Mouse (Mus musculus): ENCODE results near the gene Glod4. TPM values are rescaled to one million over a fixed set of nuclear protein-coding genes. Genes with fewer than 3 reads are reported as not detected.

Glod4 gene
- polyA plus RNA-seq, 1 experiment from 2014 or later, result 72.5 TPM

DNA sequence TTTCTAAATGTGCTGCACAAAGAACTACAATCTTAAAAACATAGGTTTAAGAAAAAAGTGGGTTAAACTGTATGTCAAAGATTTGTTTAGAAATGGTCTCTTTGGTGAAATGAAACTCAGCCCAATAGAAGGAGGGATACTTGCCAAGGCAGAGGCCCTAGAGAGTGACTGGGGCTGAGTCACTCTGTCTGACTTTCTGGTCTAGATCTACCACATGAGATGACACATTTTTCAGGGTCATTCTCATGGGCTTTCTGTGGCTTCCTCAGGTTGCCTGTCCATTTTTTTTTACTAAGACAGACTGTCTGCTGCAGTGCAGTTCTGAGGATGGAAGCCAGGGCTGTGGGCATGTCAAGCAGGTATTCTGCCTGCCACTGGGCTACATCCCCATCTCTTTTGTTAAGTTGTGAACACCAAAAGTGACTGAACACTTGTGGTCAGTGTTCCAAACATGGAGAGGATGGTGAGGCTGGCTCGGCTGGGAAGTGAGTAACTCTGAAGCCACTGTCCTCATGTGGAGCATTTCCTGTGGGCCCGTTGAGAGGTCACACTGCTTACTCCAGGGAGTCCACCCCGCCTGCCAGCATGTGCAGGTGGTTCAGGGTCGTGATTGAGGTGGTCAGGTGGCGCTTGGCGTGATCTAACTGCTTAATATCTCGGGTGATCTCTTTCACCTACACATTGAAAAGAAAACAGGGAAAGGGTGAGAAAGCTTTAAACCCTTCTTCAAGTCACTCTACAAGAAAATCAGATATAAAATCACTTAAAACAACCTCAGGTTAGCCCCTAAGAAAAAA is 107.7 kb downstream of the Glod4 start:
- Histone ChIP-seq H3K9me3 (replicated peaks) (no peaks in the 10 kb centered on the region), H3K4me2 (no peak overlapping the region), H3K36me3 (peaks cover 28% of the 10 kb centered on the region), H3K4me1 (replicated peaks) (no peaks in the 10 kb centered on the region), H3K4me3 (replicated peaks) (no peak overlapping the region), H3K9ac (no peak overlapping the region), H3K27ac (no peak overlapping the region), H3K27me3 (no peaks in the 10 kb centered on the region)
- DNase-seq (no peak), ATAC-seq (ENCODE audit: low read depth) (no peak)
- 64% methylated on average over 7 of the region's 7 CpGs for WGBS (ENCODE audit: insufficient replicate concordance)

- Histone ChIP-seq H3K9me3 (replicated peaks) (no peaks in the 10 kb centered on the region), H3K4me2 (no peak overlapping the region), H3K27ac (no peak overlapping the region), H3K9ac (no peak overlapping the region), H3K4me3 (replicated peaks) (no peak overlapping the region), H3K27me3 (no peaks in the 10 kb centered on the region), H3K36me3 (peaks cover 23% of the 10 kb centered on the region), H3K4me1 (replicated peaks) (no peaks in the 10 kb centered on the region)
- ATAC-seq (ENCODE audit: low read depth) (no peak), DNase-seq (no peak)
- WGBS (ENCODE audit: insufficient replicate concordance), result 57% methylated on average over 5 of the region's 5 CpGs
These were observed 112.7 kb downstream of the Glod4 start for GRCm38 (mm10) chr11:76130859-76131258.

- H3K4me3 ChIP-seq (replicated peaks), result no peak overlapping the region
- WGBS (ENCODE audit: insufficient replicate concordance), result 83% methylated on average over 8 of the region's 8 CpGs
- H3K4me2 ChIP-seq, result no peak overlapping the region
- no peaks in the 10 kb centered on the region for H3K4me1 ChIP-seq (replicated peaks)
- ATAC-seq (ENCODE audit: low read depth) (no peak), DNase-seq (no peak)
- H3K9ac ChIP-seq, result no peak overlapping the region
- H3K36me3 ChIP-seq, result 0 out of 2 replicates have a peak, but pooled peaks cover 6% of the 10 kb centered on the region
- H3K27ac ChIP-seq, result no peak overlapping the region
- H3K9me3 ChIP-seq (replicated peaks), result no peaks in the 10 kb centered on the region
- H3K27me3 ChIP-seq, result no peaks in the 10 kb centered on the region
These were observed 118.1 kb downstream of the Glod4 start for GRCm38 (mm10) chr11:76125386-76125785.

GRCm38 (mm10) chr11:76123517-76123916 is 120.0 kb downstream of the Glod4 start:
- no peaks in the 10 kb centered on the region for H3K9me3 ChIP-seq (replicated peaks)
- H3K4me3 ChIP-seq (replicated peaks), result no peak overlapping the region
- no peak overlapping the region for H3K4me2 ChIP-seq
- H3K9ac ChIP-seq, result no peak overlapping the region
- H3K27me3 ChIP-seq, result no peaks in the 10 kb centered on the region
- no peak for DNase-seq
- 0 out of 2 replicates have a peak, but pooled peaks cover 7% of the 10 kb centered on the region for H3K36me3 ChIP-seq
- 81% methylated on average over 1 of the region's 1 CpGs for WGBS (ENCODE audit: insufficient replicate concordance)
- H3K4me1 ChIP-seq (replicated peaks), result no peaks in the 10 kb centered on the region
- H3K27ac ChIP-seq, result no peak overlapping the region
- ATAC-seq (ENCODE audit: low read depth), result no peak

- Histone ChIP-seq H3K4me2 (no peak overlapping the region), H3K36me3 (0 out of 2 replicates have a peak, but pooled peaks cover 7% of the 10 kb centered on the region), H3K27ac (no peak overlapping the region), H3K4me3 (replicated peaks) (no peak overlapping the region), H3K4me1 (replicated peaks) (no peaks in the 10 kb centered on the region), H3K9me3 (replicated peaks) (no peaks in the 10 kb centered on the region), H3K9ac (no peak overlapping the region), H3K27me3 (no peaks in the 10 kb centered on the region)
- ATAC-seq (ENCODE audit: low read depth), result no peak
- DNase-seq, result no peak
- 67% methylated on average over 2 of the region's 2 CpGs for WGBS (ENCODE audit: insufficient replicate concordance)
These were observed 121.0 kb downstream of the Glod4 start for GRCm38 (mm10) chr11:76122571-76122970.

- H3K9ac ChIP-seq, result no peak overlapping the region
- no peaks in the 10 kb centered on the region for H3K27me3 ChIP-seq
- ATAC-seq (ENCODE audit: low read depth) (no peak), DNase-seq (no peak)
- no peak overlapping the region for H3K27ac ChIP-seq
- H3K36me3 ChIP-seq, result peaks cover 16% of the 10 kb centered on the region
- no peaks in the 10 kb centered on the region for H3K9me3 ChIP-seq (replicated peaks)
- H3K4me1 ChIP-seq (replicated peaks), result no peaks in the 10 kb centered on the region
- no peak overlapping the region for H3K4me2 ChIP-seq
- no peak overlapping the region for H3K4me3 ChIP-seq (replicated peaks)
- WGBS (ENCODE audit: insufficient replicate concordance), result 71% methylated on average over 4 of the region's 4 CpGs
These were observed 122.4 kb downstream of the Glod4 start for GRCm38 (mm10) chr11:76121086-76121485.

DNA sequence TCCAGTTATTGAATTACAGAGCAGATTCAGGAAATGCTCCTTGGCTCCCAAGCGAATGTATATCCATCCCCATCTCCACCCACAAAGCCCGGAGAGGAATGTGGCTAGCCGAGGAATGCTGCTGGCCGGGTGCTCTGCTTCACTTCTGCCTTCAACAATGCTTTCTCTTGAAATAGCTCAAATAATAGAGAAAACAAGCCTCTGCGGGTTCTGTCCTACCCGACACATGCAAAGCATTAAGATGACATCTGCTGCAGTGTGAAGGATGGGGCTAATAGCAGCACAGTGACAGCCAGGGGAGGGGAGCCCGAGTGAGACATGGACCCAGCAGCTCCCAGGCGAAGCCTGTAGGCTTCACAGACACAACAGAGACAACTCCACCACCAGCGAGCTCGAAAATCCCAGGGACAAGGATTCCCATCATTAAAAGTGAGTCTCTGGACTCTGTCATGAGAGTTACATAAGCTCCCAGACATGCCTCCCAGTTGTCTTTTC is 123.1 kb downstream of the Glod4 start:
- H3K4me1 ChIP-seq (replicated peaks), result no peaks in the 10 kb centered on the region
- no peak for ATAC-seq (ENCODE audit: low read depth)
- H3K36me3 ChIP-seq, result peaks cover 16% of the 10 kb centered on the region
- no peaks in the 10 kb centered on the region for H3K9me3 ChIP-seq (replicated peaks)
- H3K4me2 ChIP-seq, result no peak overlapping the region
- no peaks in the 10 kb centered on the region for H3K27me3 ChIP-seq
- no peak overlapping the region for H3K4me3 ChIP-seq (replicated peaks)
- DNase-seq, result no peak
- no peak overlapping the region for H3K27ac ChIP-seq
- WGBS (ENCODE audit: insufficient replicate concordance), result 77% methylated on average over 10 of the region's 10 CpGs
- H3K9ac ChIP-seq, result no peak overlapping the region

DNA sequence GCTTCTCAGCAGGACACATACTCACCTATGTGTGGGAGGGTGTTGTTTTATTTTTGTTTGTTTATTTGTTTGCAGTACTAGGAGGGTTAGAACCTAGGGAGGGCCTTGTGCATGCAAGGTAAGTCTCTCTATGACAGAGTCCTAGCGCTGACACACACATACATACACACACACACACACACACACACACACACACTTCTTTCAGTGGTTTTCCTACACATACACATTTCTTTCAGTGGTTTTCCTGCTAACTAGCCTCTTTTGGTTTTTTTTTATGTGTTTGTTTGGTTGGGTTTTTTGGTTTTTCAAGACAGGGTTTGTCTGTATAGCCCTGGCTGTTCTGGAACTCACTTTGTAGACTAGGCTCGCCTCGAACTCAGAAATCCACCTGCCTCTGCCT is 133.1 kb downstream of the Glod4 start:
- no peak overlapping the region for H3K9ac ChIP-seq
- H3K4me3 ChIP-seq (replicated peaks), result no peak overlapping the region
- DNase-seq (no peak), ATAC-seq (ENCODE audit: low read depth) (no peak)
- 95% methylated on average over 3 of the region's 3 CpGs for WGBS (ENCODE audit: insufficient replicate concordance)
- no peak overlapping the region for H3K27ac ChIP-seq
- H3K4me1 ChIP-seq (replicated peaks), result no peaks in the 10 kb centered on the region
- no peak overlapping the region for H3K4me2 ChIP-seq
- H3K36me3 ChIP-seq, result peaks cover 20% of the 10 kb centered on the region
- no peaks in the 10 kb centered on the region for H3K9me3 ChIP-seq (replicated peaks)
- H3K27me3 ChIP-seq, result no peaks in the 10 kb centered on the region

- no peaks in the 10 kb centered on the region for H3K9me3 ChIP-seq (replicated peaks)
- peaks cover 6% of the 10 kb centered on the region for H3K36me3 ChIP-seq
- H3K9ac ChIP-seq, result no peak overlapping the region
- no peak overlapping the region for H3K4me3 ChIP-seq (replicated peaks)
- 82% methylated on average over 11 of the region's 11 CpGs for WGBS (ENCODE audit: insufficient replicate concordance)
- no peaks in the 10 kb centered on the region for H3K27me3 ChIP-seq
- ATAC-seq (ENCODE audit: low read depth) (no peak), DNase-seq (no peak)
- H3K4me1 ChIP-seq (replicated peaks), result no peaks in the 10 kb centered on the region
- H3K27ac ChIP-seq, result no peak overlapping the region
- no peak overlapping the region for H3K4me2 ChIP-seq
These were observed 136.7 kb downstream of the Glod4 start for GRCm38 (mm10) chr11:76106551-76107496.

DNA sequence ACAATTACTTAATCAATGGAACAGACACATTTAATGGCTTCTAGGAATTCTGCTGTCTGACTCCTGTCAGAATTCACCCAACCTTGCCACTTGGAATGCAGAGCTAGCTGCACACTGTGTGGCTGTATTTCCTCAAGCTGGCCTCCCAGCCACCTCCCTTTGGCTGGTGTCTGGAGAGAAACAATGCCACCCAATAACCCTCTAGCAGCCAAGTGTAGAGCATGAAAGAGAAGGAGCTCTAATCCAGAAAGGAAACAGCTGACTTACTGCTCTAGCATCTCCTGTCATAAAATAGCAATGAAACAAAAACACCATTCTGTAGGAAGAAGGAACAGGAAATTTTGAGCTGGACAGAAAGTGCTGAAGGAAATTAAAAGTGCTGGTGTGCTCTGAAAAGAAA is 142.4 kb downstream of the Glod4 start:
- peaks cover 15% of the 10 kb centered on the region for H3K36me3 ChIP-seq
- no peak overlapping the region for H3K27ac ChIP-seq
- DNase-seq (no peak), ATAC-seq (ENCODE audit: low read depth) (no peak)
- H3K9ac ChIP-seq, result no peak overlapping the region
- H3K4me2 ChIP-seq, result no peak overlapping the region
- no peaks in the 10 kb centered on the region for H3K9me3 ChIP-seq (replicated peaks)
- H3K27me3 ChIP-seq, result no peaks in the 10 kb centered on the region
- no peak overlapping the region for H3K4me3 ChIP-seq (replicated peaks)
- H3K4me1 ChIP-seq (replicated peaks), result no peaks in the 10 kb centered on the region

DNA sequence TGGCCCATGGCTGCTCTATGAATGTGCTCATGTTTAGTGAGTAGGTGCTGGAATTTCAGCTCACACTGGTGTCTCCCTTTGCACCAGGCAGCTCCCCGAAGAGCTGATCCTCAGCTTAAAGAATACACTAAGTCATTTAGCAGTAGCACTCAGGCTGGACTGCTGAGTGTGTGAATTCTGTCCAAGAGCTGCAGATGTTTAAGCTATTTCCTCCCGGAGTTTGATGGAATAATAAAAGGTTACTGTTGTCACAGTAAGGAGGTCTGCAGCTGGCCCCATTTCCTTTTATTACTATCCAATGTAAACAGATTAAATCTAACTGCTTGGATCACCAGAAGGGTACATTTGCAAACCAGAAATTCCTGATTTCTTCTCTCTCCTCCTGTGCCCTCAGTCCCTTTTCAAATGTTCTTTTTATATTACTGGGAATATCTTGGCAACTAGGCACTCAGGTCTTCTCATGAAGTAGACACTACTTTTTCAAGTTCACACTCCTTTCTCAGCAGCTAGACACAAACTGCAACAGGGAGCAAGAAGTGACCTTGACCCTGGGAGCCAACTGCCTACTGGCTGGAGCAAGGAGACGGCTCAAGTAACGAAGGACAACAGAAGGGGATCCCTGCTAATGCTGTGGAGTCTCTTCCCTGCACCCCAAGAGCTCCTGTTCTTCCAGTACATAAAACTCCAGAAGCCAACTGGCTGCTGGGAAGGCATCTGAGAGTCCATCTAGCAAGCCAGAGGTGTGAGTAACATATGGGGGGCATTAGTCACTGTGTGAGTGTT is 144.1 kb downstream of the Glod4 start:
- no peak overlapping the region for H3K4me2 ChIP-seq
- peaks cover 15% of the 10 kb centered on the region for H3K36me3 ChIP-seq
- no peaks in the 10 kb centered on the region for H3K9me3 ChIP-seq (replicated peaks)
- H3K27ac ChIP-seq, result no peak overlapping the region
- no peak overlapping the region for H3K9ac ChIP-seq
- no peaks in the 10 kb centered on the region for H3K27me3 ChIP-seq
- no peak for DNase-seq
- H3K4me1 ChIP-seq (replicated peaks), result no peaks in the 10 kb centered on the region
- WGBS (ENCODE audit: insufficient replicate concordance), result 64% methylated on average over 4 of the region's 4 CpGs
- ATAC-seq (ENCODE audit: low read depth), result no peak
- no peak overlapping the region for H3K4me3 ChIP-seq (replicated peaks)
